8 mouse cellular contexts compared by ENCODE assay signal in the genomic region with DNA sequence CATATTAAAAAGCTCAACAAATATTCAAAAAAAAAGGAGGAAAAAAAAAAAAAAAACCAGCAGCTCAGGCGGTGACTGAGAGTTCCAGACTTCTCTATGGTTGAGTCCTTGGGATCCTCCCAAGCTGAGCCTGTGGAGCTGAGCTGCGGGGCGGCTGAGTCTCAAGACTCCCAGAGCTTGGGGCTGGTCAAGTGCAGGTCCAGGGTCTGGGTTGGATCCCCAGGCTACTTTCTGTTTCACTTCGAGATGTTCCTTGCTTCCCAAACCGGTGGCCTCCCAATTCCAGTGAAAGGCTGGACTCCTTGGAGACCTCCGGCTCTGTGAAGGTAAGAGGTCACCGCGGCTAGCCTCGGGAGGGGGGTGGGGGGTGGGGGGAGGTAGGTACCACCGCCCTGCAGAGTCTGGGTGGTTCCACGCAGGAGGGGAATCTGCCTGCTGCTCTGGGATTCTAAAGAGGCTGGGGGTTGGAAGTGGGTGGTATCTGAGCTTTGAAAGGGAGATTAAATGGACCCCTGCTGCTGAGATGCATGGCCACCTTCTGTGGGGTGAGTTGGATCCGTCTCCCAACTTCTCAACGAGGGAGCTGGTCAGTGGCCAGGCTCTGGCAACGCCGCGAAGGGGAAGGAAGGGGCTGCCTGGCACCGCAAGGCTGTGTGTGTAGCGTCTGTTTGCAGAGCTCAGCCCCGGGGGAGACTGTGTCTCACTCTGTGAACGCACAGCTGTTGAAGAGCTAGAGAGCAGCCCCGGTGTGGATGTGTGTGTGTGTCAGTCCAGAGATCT.
DNase-seq lines count a peak whose midpoint lies in the region; ATAC-seq lines count a peak whose summit lies in the region.

No protein-coding gene starts in this region.

- H3K4me3 ChIP-seq in hindbrain, embryonic 15.5 days: peak overlapping the region; percentile 33

- H3K4me1 ChIP-seq in hindbrain, embryonic 15.5 days (replicated peaks): peaks cover 14% of the 10 kb centered on the region

- no peaks in the 10 kb centered on the region for H3K36me3 ChIP-seq in hindbrain, embryonic 15.5 days

- H3K27ac ChIP-seq in hindbrain, embryonic 15.5 days (replicated peaks): no peak overlapping the region

- H3K27me3 ChIP-seq in hindbrain, embryonic 15.5 days: no peaks in the 10 kb centered on the region

- no peaks in the 10 kb centered on the region for H3K9me3 ChIP-seq in hindbrain, embryonic 15.5 days

- 7% methylated on average over 21 of the region's 21 CpGs for WGBS in hindbrain, embryonic 15.5 days

- H3K4me2 ChIP-seq in hindbrain, embryonic 15.5 days: peak overlapping the region; percentile 59

- peak; percentile 33 for DNase-seq in adipocyte (ENCODE audit: low spot score)
- DNase-seq in cerebellum, postnatal 36 days: peak; percentile 29 to 40
- peak; percentile 58 for DNase-seq in gastrocnemius, postnatal 10 days
- peak; percentile 61 to 63 for DNase-seq in layer of hippocampus, postnatal 36 days
- peak; percentile 72 for DNase-seq in lung, postnatal 14 days
- peak; percentile 61 for DNase-seq in retina, embryonic 14.5 days (ENCODE audit: low spot score)
- DNase-seq in yolk sac, embryonic 10.5 days (ENCODE audit: low spot score): peak; percentile 24

- H3K9ac ChIP-seq in hindbrain, embryonic 15.5 days: peak overlapping the region; percentile 41

- peak; percentile 75; the same call in 1 of the 2 replicates for ATAC-seq in hindbrain, embryonic 15.5 days (ENCODE audit: low FRiP score, low read depth)
